Mouse (Mus musculus) cerebellum, adult 2 months (tissue): ENCODE measurements around the gene Emilin2.

ENCODE experiments used
- CTCF ChIP-seq: fragments of 200-500 bp; IDR thresholded peaks from 2 replicates; pipeline ENCODE4 v1.5.1; 2011; ENCODE audit warnings: low read depth, mild to moderate bottlenecking, control low read depth, low read length, moderate library complexity, borderline replicate concordance; ENCODE audit not compliant: insufficient read depth
- POLR2A ChIP-seq: fragments of 200-500 bp; IDR thresholded peaks from 2 replicates; pipeline ENCODE4 v1.6.1; 2011; ENCODE audit warnings: low read length, control low read depth, borderline replicate concordance; ENCODE audit not compliant: insufficient read depth

DNA sequence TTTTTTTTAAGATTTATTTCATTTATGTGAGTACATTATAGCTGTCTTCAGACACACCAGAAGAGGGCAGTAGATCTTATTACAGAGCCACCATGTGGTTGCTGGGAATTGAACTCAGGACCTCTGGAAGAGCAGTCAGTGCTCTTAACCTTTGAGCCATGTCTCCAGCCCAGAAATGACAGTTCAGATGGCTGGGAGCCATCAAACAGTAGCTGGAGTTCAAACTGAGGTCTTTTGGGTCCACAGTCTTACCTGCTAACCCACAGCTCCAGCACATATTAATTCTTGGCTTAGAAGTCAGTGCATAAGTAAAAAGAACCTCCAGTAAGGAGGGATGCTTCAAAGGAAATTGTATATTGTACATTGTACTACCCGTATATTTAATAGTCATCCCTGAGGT, 102.9 kb downstream of the Emilin2 start:
- TF ChIP-seq POLR2A (no peak), CTCF (no peak)
